Mouse (Mus musculus) Muller cell, postnatal 12 days (primary cell): ENCODE results near the gene Prdx3.

Experiments
- DNase-seq: peaks from one replicate; pipeline ENCODE4 v3.0.0-alpha.2; 2015; ENCODE audit errors: inconsistent ontology term

The Prdx3 gene

GRCm38 (mm10) chr19:60874064-60874694 lies at the start of gene Prdx3:
TSS of gene Prdx3 (minus strand) at chr19:60874556.
- DNase-seq, result peak; percentile 98

- no peak for DNase-seq
Measured at GRCm38 (mm10) chr19:60916869-60917570, 42.7 kb upstream of the Prdx3 start.

GRCm38 (mm10) chr19:60915862-60916261 lies 41.5 kb upstream of the Prdx3 start:
- no peak for DNase-seq

GRCm38 (mm10) chr19:60915236-60915635 lies 40.9 kb upstream of the Prdx3 start:
- DNase-seq, result no peak

- no peak for DNase-seq
Measured at GRCm38 (mm10) chr19:60911653-60912052, 37.3 kb upstream of the Prdx3 start.

GRCm38 (mm10) chr19:60910304-60910703 lies 35.9 kb upstream of the Prdx3 start:
- DNase-seq, result no peak

- no peak for DNase-seq
Measured at GRCm38 (mm10) chr19:60905477-60905876, 31.1 kb upstream of the Prdx3 start.

GRCm38 (mm10) chr19:60903971-60904370 lies 29.6 kb upstream of the Prdx3 start:
- no peak for DNase-seq

- DNase-seq, result no peak
Measured at GRCm38 (mm10) chr19:60903139-60903538, 28.8 kb upstream of the Prdx3 start.

GRCm38 (mm10) chr19:60895251-60895880 lies 21.0 kb upstream of the Prdx3 start:
- peak; percentile 63 for DNase-seq

- peak; percentile 35 for DNase-seq
Measured at GRCm38 (mm10) chr19:60891934-60892547, 17.7 kb upstream of the Prdx3 start.

GRCm38 (mm10) chr19:60891123-60891470 lies 16.7 kb upstream of the Prdx3 start:
- peak; percentile 22 for DNase-seq

GRCm38 (mm10) chr19:60890391-60891122 lies 16.2 kb upstream of the Prdx3 start:
- DNase-seq, result peak; percentile 76

- DNase-seq, result peak; percentile 97
Measured at GRCm38 (mm10) chr19:60889714-60890315, 15.5 kb upstream of the Prdx3 start, which contains the start of gene Grk5. TSS of gene Grk5 (plus strand) at chr19:60889749.

- DNase-seq, result no peak
Measured at GRCm38 (mm10) chr19:60889101-60889713, 14.9 kb upstream of the Prdx3 start.

- peak; percentile 30 for DNase-seq
Measured at GRCm38 (mm10) chr19:60887637-60888036, 13.3 kb upstream of the Prdx3 start.

- peak; percentile 37 for DNase-seq
Measured at GRCm38 (mm10) chr19:60883129-60883528, 8.8 kb upstream of the Prdx3 start.

GRCm38 (mm10) chr19:60873501-60873900 lies 855 bp downstream of the Prdx3 start:
- no peak for DNase-seq

- no peak for DNase-seq
Measured at GRCm38 (mm10) chr19:60872272-60872671, 2.1 kb downstream of the Prdx3 start.

- no peak for DNase-seq
Measured at GRCm38 (mm10) chr19:60871366-60871765, 3.0 kb downstream of the Prdx3 start.

GRCm38 (mm10) chr19:60870489-60870888 lies 3.9 kb downstream of the Prdx3 start:
- no peak for DNase-seq
